Mouse (Mus musculus) heart, postnatal 25 days (tissue): Measurements from ENCODE around the gene Nexn. TPM values are rescaled to one million over a fixed set of nuclear protein-coding genes. Genes with fewer than 3 reads are reported as not detected.
"Not testable (repeated sequence)": the region's sequence is repeated elsewhere in the genome, so short reads cannot be mapped to it uniquely, and the experiment has no call there.

ENCODE experiments used
- DNase-seq: peaks from one replicate; pipeline ENCODE4 v3.0.0; 2022; ENCODE audit warnings: low spot score
- intact Hi-C: fragments of 180-260 bp; cut with DNase I; formaldehyde crosslinking; loops from one replicate; pipeline ENCODE4 v1.15.1; 2025
- total RNA-seq, 2 experiments: library from RNA; stranded (reverse); gene quantifications; 2 replicates each; pipeline ENCODE4 v1.2.3; 2021

Gene Nexn
- 100 to 1,000 TPM; 324 to 334 TPM for total RNA-seq

GRCm38 (mm10) chr3:152266036-152266421 is at the start of gene Nexn:
Gene Nexn, minus strand, starts transcription at chr3:152266350.
- intact Hi-C loops = loop anchor here (10.0 kb wide), 1 partner anchor 489 kb away; no protein-coding TSS in a partner anchor
- DNase-seq = no peak

- intact Hi-C loops = loop anchor here (1.0 kb wide), 1 partner anchor 55 kb away; no protein-coding TSS in a partner anchor
- peak; percentile 64 for DNase-seq
Measured at GRCm38 (mm10) chr3:152315613-152316012, 49.5 kb upstream of the Nexn start.

DNA sequence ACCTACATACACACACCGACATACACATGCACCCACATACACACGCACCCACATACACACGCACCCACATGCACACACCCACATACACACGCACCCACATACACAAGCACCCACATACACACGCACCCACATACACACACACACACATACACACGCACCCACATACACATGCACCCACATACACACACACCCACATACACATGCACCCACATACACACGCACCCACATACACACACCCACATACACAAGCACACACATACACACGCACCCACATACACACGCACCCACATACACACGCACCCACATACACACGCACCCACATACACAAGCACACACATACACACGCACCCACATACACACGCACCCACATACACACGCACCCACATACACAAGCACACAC is 48.5 kb upstream of the Nexn start:
- DNase-seq = not testable (repeated sequence)
- intact Hi-C loops = loop anchor here (1.0 kb wide), 1 partner anchor 54 kb away; no protein-coding TSS in a partner anchor

GRCm38 (mm10) chr3:152309250-152309645 is 43.1 kb upstream of the Nexn start:
- no peak for DNase-seq
- intact Hi-C loops = loop anchor here (2.0 kb wide), 1 partner anchor 50 kb away; no protein-coding TSS in a partner anchor

DNA sequence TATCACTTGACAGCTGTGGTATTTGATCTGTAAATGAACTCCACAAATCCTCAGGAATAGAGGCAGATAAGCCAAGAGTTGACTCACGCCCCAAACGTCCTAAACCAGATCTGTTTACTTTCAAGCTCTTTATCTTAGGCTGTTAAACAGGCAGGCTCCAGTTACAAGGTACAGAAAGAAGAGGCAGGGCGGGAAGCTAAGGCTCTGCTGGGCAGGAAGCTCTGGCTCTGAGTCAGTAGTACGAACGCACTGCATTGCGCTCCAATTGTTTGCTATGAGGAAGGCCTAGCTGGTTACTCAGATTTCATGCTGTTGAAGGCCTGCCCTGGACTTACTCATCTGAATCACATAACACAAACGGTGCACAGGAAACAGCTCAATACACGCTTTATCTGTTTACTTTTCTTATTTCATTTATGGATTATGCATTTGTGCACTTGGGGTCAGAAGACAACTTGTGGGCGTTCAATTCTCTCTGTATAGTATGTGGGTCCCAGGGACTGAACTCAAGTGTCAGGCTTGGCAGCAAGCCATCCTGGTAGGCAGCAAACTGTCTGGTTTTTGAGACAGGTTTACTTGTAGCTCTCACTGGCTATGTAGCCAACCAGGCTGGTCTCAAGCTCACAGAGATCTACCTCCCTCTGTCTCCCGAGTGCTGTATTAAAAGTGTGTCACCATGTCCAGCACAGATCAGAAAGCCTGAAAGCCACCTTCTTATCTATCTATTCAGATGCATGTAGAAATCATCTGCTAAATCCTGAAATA is 42.5 kb upstream of the Nexn start:
- no peak for DNase-seq
- intact Hi-C loops = loop anchor here (2.0 kb wide), 1 partner anchor 50 kb away; no protein-coding TSS in a partner anchor

- intact Hi-C loops = loop anchor here (2.0 kb wide), 1 partner anchor 41 kb away; no protein-coding TSS in a partner anchor
- no peak for DNase-seq
Measured at GRCm38 (mm10) chr3:152305971-152306370, 39.8 kb upstream of the Nexn start.

- intact Hi-C loops = loop anchor here (2.0 kb wide), 1 partner anchor 40 kb away; no protein-coding TSS in a partner anchor
- DNase-seq = no peak
Measured at GRCm38 (mm10) chr3:152305080-152305479, 38.9 kb upstream of the Nexn start.

- DNase-seq = peak; percentile 42
- intact Hi-C loops = loop anchor here (2.0 kb wide), 1 partner anchor 39 kb away; no protein-coding TSS in a partner anchor
Measured at GRCm38 (mm10) chr3:152304093-152304815, 38.1 kb upstream of the Nexn start.

DNA sequence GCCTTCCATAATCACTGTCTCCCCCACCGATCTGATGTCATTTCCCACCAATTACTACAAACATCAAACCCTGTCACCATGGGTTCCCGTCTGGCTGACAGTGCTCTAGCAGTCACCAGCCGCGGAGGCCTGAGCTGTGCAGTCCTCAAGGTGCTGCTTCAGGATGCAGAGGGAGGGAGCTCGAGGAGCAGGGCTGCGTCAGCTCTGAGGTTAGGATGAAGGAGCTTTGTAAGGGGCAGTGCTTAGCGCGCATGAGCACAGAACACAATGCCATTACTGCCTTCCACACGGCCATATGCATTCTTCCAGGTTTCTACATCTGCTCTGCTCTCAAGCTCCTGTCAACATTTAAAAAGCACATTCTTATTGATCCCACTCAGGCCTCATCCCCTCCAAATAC is 36.8 kb upstream of the Nexn start:
- DNase-seq = no peak
- intact Hi-C loops = no loop called here

- DNase-seq = no peak
- intact Hi-C loops = no loop called here
Measured at GRCm38 (mm10) chr3:152300376-152301337, 34.5 kb upstream of the Nexn start.

- intact Hi-C loops = no loop called here
- DNase-seq = no peak
Measured at GRCm38 (mm10) chr3:152295896-152296295, 29.7 kb upstream of the Nexn start.

DNA sequence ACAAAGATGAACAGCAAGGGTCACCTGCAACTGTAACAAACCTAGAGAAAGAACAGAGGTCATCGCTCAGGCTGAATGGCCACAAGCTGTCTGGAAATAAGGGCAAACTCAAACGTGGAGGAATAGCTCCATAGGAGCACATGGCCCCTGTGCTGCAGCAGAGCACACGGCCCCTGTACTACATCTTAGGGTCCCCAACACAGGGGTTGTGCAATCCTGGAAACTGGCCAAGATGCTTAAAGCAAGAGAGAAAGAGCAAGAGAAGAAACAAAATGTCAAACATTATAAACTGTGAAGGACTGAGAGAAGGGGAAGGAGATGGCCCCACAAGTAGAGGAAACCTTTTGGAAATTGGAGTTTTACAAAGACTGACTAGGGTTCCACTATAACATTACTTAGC is 28.2 kb upstream of the Nexn start:
- no peak for DNase-seq
- intact Hi-C loops = no loop called here

GRCm38 (mm10) chr3:152293530-152294181 is 27.5 kb upstream of the Nexn start:
- intact Hi-C loops = no loop called here
- no peak for DNase-seq

GRCm38 (mm10) chr3:152291895-152292294 is 25.7 kb upstream of the Nexn start:
- no peak for DNase-seq
- intact Hi-C loops = no loop called here

DNA sequence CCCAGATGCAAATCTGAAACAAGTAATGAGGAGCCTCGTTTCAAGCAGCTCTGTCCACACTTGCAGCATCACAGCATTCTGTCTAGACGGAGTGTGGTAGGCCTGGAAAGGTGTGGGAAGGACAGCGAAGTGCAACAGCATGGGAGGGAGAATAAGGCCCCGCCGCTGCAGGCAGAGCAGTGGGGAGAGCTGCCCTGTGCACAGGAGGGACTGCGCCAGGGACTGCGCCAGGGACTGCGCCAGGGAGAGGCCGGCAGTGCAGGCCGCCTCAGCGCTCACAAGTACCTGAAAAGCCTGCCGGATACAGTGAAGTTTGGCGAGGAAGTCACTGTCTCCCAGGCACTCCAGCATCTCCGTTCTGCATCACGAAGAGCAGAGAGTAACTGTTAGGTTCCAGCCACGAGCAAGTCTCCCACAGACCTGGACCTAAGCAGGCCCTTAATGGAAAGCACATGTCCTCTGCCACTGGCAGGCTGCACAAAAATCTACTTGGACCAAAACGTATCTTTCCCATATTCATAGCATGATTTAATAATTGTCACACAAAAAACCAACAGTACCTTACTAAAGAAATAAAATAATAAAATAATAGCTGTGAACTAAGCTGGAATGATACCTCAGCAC is 24.1 kb upstream of the Nexn start:
- intact Hi-C loops = no loop called here
- DNase-seq = no peak

GRCm38 (mm10) chr3:152288740-152289139 is 22.6 kb upstream of the Nexn start:
- intact Hi-C loops = no loop called here
- no peak for DNase-seq

DNA sequence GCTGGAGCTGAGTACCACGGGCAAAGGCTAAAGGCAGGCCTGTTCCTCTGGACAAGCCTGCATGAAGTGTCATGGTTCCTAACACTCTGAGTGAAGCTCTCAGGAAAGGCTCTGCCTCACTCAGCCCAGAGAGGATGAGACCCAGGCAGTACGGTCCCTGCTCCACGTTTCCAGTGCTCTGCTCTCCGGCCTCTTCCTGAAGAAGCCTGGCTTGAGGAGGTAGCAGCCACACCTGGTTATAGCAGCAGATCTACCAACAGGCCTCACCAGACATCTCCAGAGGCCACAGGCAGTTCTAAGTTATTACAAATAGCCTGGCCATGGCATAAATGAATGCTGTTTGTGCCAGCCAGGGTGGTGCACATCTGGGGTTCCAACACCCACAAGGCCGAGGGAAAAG is 22.1 kb upstream of the Nexn start:
- no peak for DNase-seq
- intact Hi-C loops = no loop called here

- intact Hi-C loops = no loop called here
- no peak for DNase-seq
Measured at GRCm38 (mm10) chr3:152287810-152288209, 21.7 kb upstream of the Nexn start.

DNA sequence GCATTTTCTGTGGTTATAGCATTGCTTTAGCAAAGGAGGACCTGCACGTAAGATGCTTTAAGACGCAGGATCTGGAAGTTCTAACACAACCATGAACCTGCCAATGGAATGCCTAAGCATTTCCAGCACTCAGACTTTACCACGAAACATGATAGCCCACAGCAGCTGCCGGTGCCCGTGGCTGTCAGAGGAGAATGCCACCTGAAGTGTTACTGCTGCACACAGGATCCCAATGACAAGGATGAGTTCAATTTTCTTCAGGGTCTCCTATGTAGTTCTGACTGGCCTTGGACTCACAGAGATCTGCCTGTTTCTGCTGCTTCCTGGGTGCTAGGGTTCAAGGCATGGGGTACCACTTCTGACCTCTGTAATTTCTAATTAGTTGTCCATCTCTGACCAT is 18.6 kb upstream of the Nexn start:
- no peak for DNase-seq
- intact Hi-C loops = no loop called here
